Mouse (Mus musculus) neural tube, postnatal 0 days (tissue): ENCODE data around the gene Rcn2. TPM values are rescaled to one million over a fixed set of nuclear protein-coding genes. Genes with fewer than 3 reads are reported as not detected.

Experiments
- polyA plus RNA-seq: library from polyadenylated mRNA; unstranded; fragments of >200 nt; fragmentation: Nextera tagmentation; extraction: Ambion mirVana; gene quantifications from 2 replicates; pipeline ENCODE4 v1.2.1, GENCODE M21; 2015

Gene Rcn2
- polyA plus RNA-seq: 284 and 293 TPM in 2 replicates

GRCm38 (mm10) chr9:56041372-56042180 is at the start of gene Rcn2:
Rcn2 (plus strand) TSS chr9:56041845.

GRCm38 (mm10) chr9:56010450-56010849 is 31.2 kb upstream of the Rcn2 start, which contains the start of gene 4930563M21Rik:
4930563M21Rik (minus strand) TSS chr9:56010550.

GRCm38 (mm10) chr9:56089778-56090520 is 48.3 kb downstream of the Rcn2 start, which contains the start of gene Pstpip1:
Pstpip1 (plus strand) TSS chr9:56089962.

Other genes starting within 250 kb of the Rcn2 start
- 28.7 and 29.7 TPM in 2 replicates for gene Scaper, start 103.7 kb upstream of the Rcn2 start, polyA plus RNA-seq
- not detected in 2 replicates for gene 4930563M21Rik, start 31.3 kb upstream of the Rcn2 start, polyA plus RNA-seq
- gene Pstpip1, start 48.1 kb downstream of the Rcn2 start, polyA plus RNA-seq: 0.68 and 1.3 TPM in 2 replicates
- 716 and 738 TPM in 2 replicates for gene Tspan3, start 123.6 kb downstream of the Rcn2 start, polyA plus RNA-seq